Mouse (Mus musculus): Measurements from ENCODE around the gene Tap2.

GRCm38 (mm10) chr17:34213936-34214335, 10.6 kb downstream of the Tap2 start:
- TF ChIP-seq POLR2A (IDR thresholded peaks at IDR 0.05; ENCODE audit: low read depth, low read length) = no peak
- no peak for TF ChIP-seq CTCF (conservative IDR thresholded peaks at IDR 0.05 in 1 of 2, IDR thresholded peaks at IDR 0.05 in 1 of 2; ENCODE audit: low read depth in 2 of 2, low read length in 2 of 2)
- no peak for TF ChIP-seq MAFK (IDR thresholded peaks at IDR 0.05; ENCODE audit: insufficient replicate concordance, low read length)
- TF ChIP-seq ZMIZ1 (IDR thresholded peaks at IDR 0.05; ENCODE audit: low read depth, low read length) = no peak
- no peak for TF ChIP-seq RAD21 (IDR thresholded peaks at IDR 0.05; ENCODE audit: low read depth, low read length)
- no peak for TF ChIP-seq ZC3H11A (IDR thresholded peaks at IDR 0.05; ENCODE audit: low read depth, low read length)
- TF ChIP-seq POLR2AphosphoS2 (IDR thresholded peaks at IDR 0.05; ENCODE audit: low read depth, low read length) = no peak
- TF ChIP-seq ETS1 (conservative IDR thresholded peaks at IDR 0.05; ENCODE audit: low read depth, low read length) = no peak

All from CH12.LX (cell line).